Mouse (Mus musculus) midbrain, embryonic 16.5 days (tissue): Measurements from ENCODE around the gene Sept9. TPM values are rescaled to one million over a fixed set of nuclear protein-coding genes. Genes with fewer than 3 reads are reported as not detected.

Experiments
- ATAC-seq: fragments of 200-750 bp; cut with Nextera tagmentation; 2 replicates; pipeline ENCODE4 v1.8.0; 2017; ENCODE audit warnings: moderate TSS enrichment
- H3K27ac ChIP-seq: fragments of 300-500 bp; sonication (generic); 2 replicates; pipeline ENCODE4 v1.5.1; 2014; ENCODE audit warnings: mild to moderate bottlenecking, low read length, mixed read lengths
- H3K27me3 ChIP-seq: fragments of 300-500 bp; sonication (generic); 2 replicates; pipeline ENCODE4 v1.6.1; 2014; ENCODE audit warnings: low read depth, low read length, mixed read lengths; ENCODE audit not compliant: control insufficient read depth, insufficient read depth
- H3K36me3 ChIP-seq: fragments of 300-500 bp; sonication (generic); 2 replicates; pipeline ENCODE4 v1.6.1; 2014; ENCODE audit warnings: mild to moderate bottlenecking, low read length, moderate library complexity, mixed read lengths; ENCODE audit not compliant: control insufficient read depth, insufficient read depth
- H3K4me1 ChIP-seq: fragments of 300-500 bp; sonication (generic); 2 replicates; pipeline ENCODE4 v1.6.1; 2014; ENCODE audit warnings: mild to moderate bottlenecking, low read length, mixed read lengths; ENCODE audit not compliant: control insufficient read depth, insufficient read depth
- H3K4me2 ChIP-seq: fragments of 300-500 bp; sonication (generic); 2 replicates; pipeline ENCODE4 v1.6.1; 2014; ENCODE audit warnings: mild to moderate bottlenecking, low read length, mixed read lengths
- H3K4me3 ChIP-seq: fragments of 300-500 bp; sonication (generic); 2 replicates; pipeline ENCODE4 v1.5.1; 2014; ENCODE audit warnings: low read depth, mild to moderate bottlenecking, low read length, moderate library complexity, mixed read lengths
- H3K9ac ChIP-seq: fragments of 300-500 bp; sonication (generic); 2 replicates; pipeline ENCODE4 v1.6.1; 2014; ENCODE audit warnings: low read depth, low read length, mixed read lengths
- H3K9me3 ChIP-seq: fragments of 300-500 bp; sonication (generic); replicated peaks from 2 replicates; pipeline ENCODE4 v1.6.1; 2014; ENCODE audit warnings: mild to moderate bottlenecking, low read length, mixed read lengths; ENCODE audit not compliant: control insufficient read depth, poor library complexity, severe bottlenecking
- WGBS: fragments of 180-500 bp; shearing (Covaris S2); extraction: QIAGEN DNeasy Blood & Tissue Kit; methylation state at CpG from one replicate; pipeline ENCODE4 v1.1.7; 2014; 5-methylcytosine and 5-hydroxymethylcytosine counted together
- polyA plus RNA-seq: library from polyadenylated mRNA; unstranded; fragments of >200 nt; fragmentation: Nextera tagmentation; extraction: Ambion mirVana; gene quantifications from 2 replicates; pipeline ENCODE4 v1.2.1, GENCODE M21; 2015

The Sept9 gene
- polyA plus RNA-seq, 1 experiment from 2014 or later = 103 TPM

DNA sequence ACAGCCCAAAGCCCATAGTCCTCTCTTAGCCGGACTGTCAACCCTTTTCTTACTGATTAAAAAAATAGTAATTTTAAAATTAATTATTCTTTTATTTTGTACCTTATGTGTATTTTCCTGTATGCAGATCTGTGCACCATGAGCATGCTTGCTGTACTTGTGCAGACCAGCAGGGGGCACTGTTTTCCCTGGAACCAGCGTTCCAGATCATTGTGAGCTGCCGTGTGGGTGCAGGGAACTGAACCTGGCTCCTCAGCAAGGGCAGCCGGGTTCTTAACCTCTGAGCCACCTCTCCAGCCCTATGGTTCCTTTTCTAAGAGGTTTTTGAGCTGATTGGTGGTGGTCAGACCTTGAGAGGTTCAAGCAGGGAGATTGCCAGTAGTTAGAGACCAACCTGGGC, 101.3 kb downstream of the Sept9 start:
- Histone ChIP-seq H3K4me2 (no peak overlapping the region), H3K4me3 (no peak overlapping the region), H3K9me3 (no peaks in the 10 kb centered on the region), H3K36me3 (no peaks in the 10 kb centered on the region), H3K27ac (no peak overlapping the region), H3K4me1 (no peaks in the 10 kb centered on the region; the same call in 1 of the 2 replicates), H3K9ac (no peak overlapping the region), H3K27me3 (no peaks in the 10 kb centered on the region)
- 89% methylated on average over 4 of the region's 4 CpGs for WGBS
- ATAC-seq = no peak

DNA sequence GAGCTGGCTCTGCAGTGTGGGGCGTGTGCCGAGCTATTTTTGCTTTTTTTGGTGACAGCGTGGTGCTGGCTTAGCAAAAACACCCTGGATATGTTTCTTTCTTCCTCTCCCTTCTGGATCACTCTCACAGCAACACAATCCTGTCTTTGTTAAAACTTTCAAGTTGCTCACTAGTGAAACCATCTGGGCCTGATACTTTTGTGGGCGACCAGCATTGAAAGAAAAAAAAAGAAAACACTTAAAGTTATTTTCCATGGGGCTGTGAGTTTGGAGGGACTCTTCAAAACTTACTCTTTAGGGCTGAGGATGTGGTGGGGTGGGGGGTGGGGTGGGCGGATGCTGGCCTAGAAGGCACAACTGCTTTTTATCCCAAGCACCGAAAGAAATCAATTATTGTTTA, 102.3 kb downstream of the Sept9 start:
- H3K27ac ChIP-seq = no peak overlapping the region
- no peaks in the 10 kb centered on the region for H3K9me3 ChIP-seq
- H3K4me2 ChIP-seq = no peak overlapping the region
- H3K27me3 ChIP-seq = no peaks in the 10 kb centered on the region
- no peak overlapping the region for H3K4me3 ChIP-seq
- 78% methylated on average over 6 of the region's 6 CpGs for WGBS
- H3K36me3 ChIP-seq = no peaks in the 10 kb centered on the region
- H3K4me1 ChIP-seq = no peaks in the 10 kb centered on the region; the same call in 1 of the 2 replicates
- no peak overlapping the region for H3K9ac ChIP-seq
- no peak for ATAC-seq

GRCm38 (mm10) chr11:117302371-117302770, 102.9 kb downstream of the Sept9 start:
- Histone ChIP-seq H3K27me3 (no peaks in the 10 kb centered on the region), H3K4me3 (no peak overlapping the region), H3K9ac (no peak overlapping the region), H3K27ac (no peak overlapping the region), H3K4me2 (no peak overlapping the region), H3K4me1 (no peaks in the 10 kb centered on the region), H3K9me3 (no peaks in the 10 kb centered on the region), H3K36me3 (no peaks in the 10 kb centered on the region)
- ATAC-seq = no peak
- 92% methylated on average over 5 of the region's 5 CpGs for WGBS

DNA sequence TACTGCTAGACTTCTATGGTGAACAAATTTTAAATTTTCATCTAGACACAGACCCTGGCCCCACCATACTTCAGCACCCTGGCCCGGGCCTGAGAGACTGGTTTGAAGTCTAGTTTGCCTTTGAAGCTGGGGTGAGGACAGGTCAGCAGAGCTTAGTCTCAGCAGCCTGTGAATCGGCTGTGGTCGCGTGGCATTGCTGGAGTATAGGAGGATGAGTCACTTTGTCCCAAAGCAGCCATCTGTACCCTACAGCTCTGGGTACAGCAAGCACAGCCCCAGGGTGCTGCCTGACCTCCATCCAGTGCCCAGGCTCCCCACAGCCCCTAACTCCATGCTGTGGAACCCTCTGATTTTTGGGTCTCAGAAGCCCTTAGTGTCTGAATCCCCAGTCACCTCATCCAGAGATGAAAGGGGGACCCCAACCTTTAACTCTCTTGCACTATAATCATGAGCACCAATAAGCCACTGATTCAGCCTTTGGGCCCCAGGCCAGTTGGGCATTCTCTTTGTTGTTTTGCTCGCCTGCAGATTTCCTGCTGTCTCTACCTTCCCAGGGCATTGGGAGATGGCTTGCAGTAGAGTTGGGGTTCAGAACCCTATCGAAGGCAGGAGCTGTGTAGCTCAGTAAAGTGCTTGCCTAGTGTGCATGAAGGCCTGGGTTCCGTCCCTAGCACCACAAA, 106.2 kb downstream of the Sept9 start:
- Histone ChIP-seq H3K27me3 (no peaks in the 10 kb centered on the region), H3K4me2 (no peak overlapping the region), H3K9ac (no peak overlapping the region), H3K4me3 (no peak overlapping the region), H3K4me1 (peaks cover 10% of the 10 kb centered on the region; the same call in 1 of the 2 replicates), H3K36me3 (no peaks in the 10 kb centered on the region), H3K9me3 (no peaks in the 10 kb centered on the region), H3K27ac (no peak overlapping the region)
- no peak for ATAC-seq
- 85% methylated on average over 7 of the region's 7 CpGs for WGBS

GRCm38 (mm10) chr11:117306311-117307088, 107.0 kb downstream of the Sept9 start:
- H3K27ac ChIP-seq = no peak overlapping the region
- no peak for ATAC-seq
- H3K27me3 ChIP-seq = no peaks in the 10 kb centered on the region
- H3K4me2 ChIP-seq = no peak overlapping the region
- no peak overlapping the region for H3K9ac ChIP-seq
- whole genome bisulfite sequencing = 69% methylated on average over 14 of the region's 14 CpGs
- H3K4me1 ChIP-seq = peaks cover 13% of the 10 kb centered on the region; the same call in 1 of the 2 replicates
- no peaks in the 10 kb centered on the region for H3K9me3 ChIP-seq
- no peaks in the 10 kb centered on the region for H3K36me3 ChIP-seq
- H3K4me3 ChIP-seq = no peak overlapping the region

GRCm38 (mm10) chr11:117307895-117308786, 108.7 kb downstream of the Sept9 start:
- Histone ChIP-seq H3K4me3 (no peak overlapping the region), H3K9me3 (no peaks in the 10 kb centered on the region), H3K27ac (no peak overlapping the region), H3K9ac (peak overlapping the region; percentile 3; the same call in 1 of the 2 replicates), H3K4me1 (peaks cover 13% of the 10 kb centered on the region; the same call in 1 of the 2 replicates), H3K27me3 (no peaks in the 10 kb centered on the region), H3K36me3 (no peaks in the 10 kb centered on the region), H3K4me2 (no peak overlapping the region)
- no peak; the same call in 1 of the 2 replicates for ATAC-seq
- 42% methylated on average over 13 of the region's 13 CpGs for WGBS

- Histone ChIP-seq H3K9me3 (no peaks in the 10 kb centered on the region), H3K4me1 (peaks cover 14% of the 10 kb centered on the region; the same call in 1 of the 2 replicates), H3K4me2 (no peak overlapping the region), H3K36me3 (no peaks in the 10 kb centered on the region), H3K27me3 (no peaks in the 10 kb centered on the region), H3K27ac (no peak overlapping the region), H3K4me3 (no peak overlapping the region), H3K9ac (no peak overlapping the region)
- ATAC-seq = no peak
- WGBS = 76% methylated on average over 17 of the region's 17 CpGs
Observed at GRCm38 (mm10) chr11:117309108-117309917, 109.9 kb downstream of the Sept9 start.

GRCm38 (mm10) chr11:117309918-117310287, 110.4 kb downstream of the Sept9 start:
- 77% methylated on average over 3 of the region's 3 CpGs for WGBS
- no peak for ATAC-seq
- Histone ChIP-seq H3K9me3 (no peaks in the 10 kb centered on the region), H3K4me1 (peaks cover 14% of the 10 kb centered on the region; the same call in 1 of the 2 replicates), H3K4me2 (no peak overlapping the region), H3K9ac (no peak overlapping the region), H3K27ac (no peak overlapping the region), H3K4me3 (no peak overlapping the region), H3K36me3 (no peaks in the 10 kb centered on the region), H3K27me3 (no peaks in the 10 kb centered on the region)
